Mouse (Mus musculus) cerebellum, adult 2 months (tissue): Measurements from ENCODE around the gene Ube2b.

Experiments used
- CTCF ChIP-seq: fragments of 200-500 bp; IDR thresholded peaks from 2 replicates; pipeline ENCODE4 v1.5.1; 2011; ENCODE audit warnings: low read depth, mild to moderate bottlenecking, control low read depth, low read length, moderate library complexity, borderline replicate concordance; ENCODE audit not compliant: insufficient read depth
- POLR2A ChIP-seq: fragments of 200-500 bp; IDR thresholded peaks from 2 replicates; pipeline ENCODE4 v1.6.1; 2011; ENCODE audit warnings: low read length, control low read depth, borderline replicate concordance; ENCODE audit not compliant: insufficient read depth

- TF ChIP-seq CTCF (no peak), POLR2A (no peak)
Observed at GRCm38 (mm10) chr11:51949919-51950318, 50.6 kb downstream of the Ube2b start.
